Mouse (Mus musculus) C2C12 (cell line): ENCODE data around the gene Eef2.

Experiments used
- CEBPB ChIP-seq: IDR thresholded peaks from one replicate; pipeline ENCODE4 v1.6.1; 2011; ENCODE audit warnings: low read depth, mild to moderate bottlenecking, control low read depth, moderate library complexity
- CTCF ChIP-seq: IDR thresholded peaks from one replicate; pipeline ENCODE4 v1.5.1; 2011; ENCODE audit not compliant: control insufficient read depth, insufficient read depth, insufficient read length
- FOSL1 ChIP-seq: IDR thresholded peaks from one replicate; pipeline ENCODE4 v1.8.0; 2011; ENCODE audit warnings: mild to moderate bottlenecking, low read length; ENCODE audit not compliant: poor library complexity, insufficient read depth, severe bottlenecking
- MAX ChIP-seq: IDR thresholded peaks from one replicate; pipeline ENCODE4 v1.6.1; 2011; ENCODE audit warnings: mild to moderate bottlenecking, control low read depth
- MYOD1 ChIP-seq: IDR thresholded peaks from one replicate; pipeline ENCODE4 v1.6.1; 2011; ENCODE audit warnings: low read depth; ENCODE audit not compliant: control insufficient read depth, insufficient read length
- MYOG ChIP-seq: IDR thresholded peaks from one replicate; pipeline ENCODE4 v1.6.1; 2011; ENCODE audit not compliant: control insufficient read depth, insufficient read length; ENCODE audit errors: extremely low read depth

DNA sequence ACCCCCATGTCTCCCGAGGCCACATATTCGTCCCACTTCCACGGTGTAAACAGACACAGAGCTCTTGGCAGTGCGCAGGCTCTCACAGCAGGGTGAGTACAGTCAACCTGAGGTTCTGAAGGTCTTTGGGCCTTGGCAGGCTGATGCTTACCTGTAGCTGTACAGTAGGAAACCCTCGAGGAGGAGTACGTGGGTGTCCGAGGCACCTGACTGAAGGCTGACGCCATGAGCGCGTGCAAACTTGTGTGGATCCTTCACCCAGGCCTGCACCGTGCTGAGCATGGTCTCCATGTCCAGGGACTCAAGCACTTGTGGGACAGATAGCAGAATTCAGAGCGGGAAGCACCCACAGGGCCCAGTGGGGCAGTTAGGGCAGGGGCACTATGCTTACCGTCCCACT, 23.7 kb downstream of the Eef2 start:
- no peak for TF ChIP-seq CTCF
- TF ChIP-seq MYOG: no peak
- TF ChIP-seq MAX: no peak
- no peak for TF ChIP-seq FOSL1
- TF ChIP-seq CEBPB: no peak
- no peak for TF ChIP-seq MYOD1
